In the genomic region with DNA sequence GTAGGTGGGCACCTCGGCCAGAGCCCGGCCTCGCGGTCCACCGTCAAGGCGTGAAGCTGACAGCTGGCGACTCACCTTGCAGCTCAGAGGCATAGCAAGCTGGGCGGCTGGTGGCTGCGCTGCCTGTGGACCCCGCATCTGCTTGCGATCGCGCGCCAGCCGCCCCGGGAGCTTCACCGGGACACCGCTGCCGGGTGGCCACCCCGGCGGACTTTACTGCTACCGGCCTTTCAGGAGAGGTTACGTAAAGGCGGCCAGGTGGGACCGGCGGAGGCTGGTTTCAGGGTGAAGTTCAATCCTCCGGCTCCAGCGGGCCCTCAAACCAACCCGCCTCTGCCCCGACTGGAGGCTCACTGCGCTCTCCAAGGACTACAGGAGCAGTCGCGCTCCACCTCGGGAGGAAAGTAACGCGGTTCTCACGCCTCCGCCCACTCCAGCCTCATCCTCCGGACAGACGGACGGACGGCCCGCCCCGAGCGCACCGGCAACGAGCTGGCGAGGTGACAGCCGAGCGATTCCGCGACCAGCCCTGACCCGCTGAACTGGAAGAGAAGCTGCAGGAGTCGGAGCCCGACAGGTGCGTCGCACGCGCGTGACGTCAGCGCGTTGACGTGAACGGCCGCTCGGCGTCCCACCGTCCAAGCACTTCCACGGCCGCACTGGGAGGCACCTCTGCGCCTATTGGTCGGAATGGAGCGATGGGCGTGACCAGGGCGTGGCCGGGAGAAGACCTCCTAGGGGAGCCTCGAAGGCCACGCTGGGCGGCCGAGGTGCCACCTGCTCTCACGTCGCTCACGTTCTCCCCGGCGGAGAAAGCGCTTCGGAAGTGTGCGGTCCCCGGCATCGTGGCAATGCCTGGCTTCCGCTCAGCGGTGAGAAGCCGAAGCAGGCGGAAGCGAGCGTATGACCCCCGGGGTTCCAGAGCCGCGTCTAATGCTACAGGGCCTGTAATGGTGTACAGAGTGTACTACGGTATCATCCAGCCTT, we compare ENCODE assay signal across 8 mouse cellular contexts. TPM values are rescaled to one million over a fixed set of nuclear protein-coding genes. Genes with fewer than 3 reads are reported as not detected.
DNase-seq lines count a peak whose midpoint lies in the region; ATAC-seq lines count a peak whose summit lies in the region.

A gene (minus strand): TSS at position 600 of the 987 bp plus-strand sequence.

- no peaks in the 10 kb centered on the region for H3K36me3 ChIP-seq in hindbrain, embryonic 12.5 days

- peak within 1 kb of the TSS; percentile 97 for H3K4me2 ChIP-seq in hindbrain, embryonic 12.5 days (replicated peaks)

- H3K9me3 ChIP-seq in hindbrain, embryonic 12.5 days (replicated peaks): no peaks in the 10 kb centered on the region

- H3K4me1 ChIP-seq in hindbrain, embryonic 12.5 days: 0 out of 2 replicates have a peak, but pooled peaks cover 4% of the 10 kb centered on the region

- H3K27me3 ChIP-seq in hindbrain, embryonic 12.5 days: no peaks in the 10 kb centered on the region

- H3K4me3 ChIP-seq in hindbrain, embryonic 12.5 days: peak within 1 kb of the TSS; percentile 82

- DNase-seq in NIH3T3 (ENCODE audit: low read depth): peak; percentile 97
- peak; percentile 98 to 99 for DNase-seq in cerebellum, postnatal 10 days
- DNase-seq in frontal cortex, postnatal 10 days (ENCODE audit: low spot score in 2 of 2): peak; percentile 96 to 98
- DNase-seq in layer of hippocampus, postnatal 14 days (ENCODE audit: low spot score in 2 of 2): peak; percentile 96 to 97
- DNase-seq in lung, postnatal 14 days: peak; percentile 98
- DNase-seq in retina, adult 2 months (ENCODE audit: low read depth, low spot score): peak; percentile 94
- peak; percentile 98 to 99 for DNase-seq in thymus, postnatal 36 days

- peak within 1 kb of the TSS; percentile 78 for H3K27ac ChIP-seq in hindbrain, embryonic 12.5 days

- under 1% methylated on average over 101 of the region's 101 CpGs for WGBS in hindbrain, embryonic 12.5 days

- peak within 1 kb of the TSS; percentile 78 for H3K9ac ChIP-seq in hindbrain, embryonic 12.5 days

- peak; percentile 100 for ATAC-seq in hindbrain, embryonic 12.5 days (ENCODE audit: low FRiP score)

RNA-seq across cellular contexts. Expression of the gene that starts here (rescaled TPM):
- polyA plus RNA-seq in hindbrain, embryonic 12.5 days (2016; fragmentation: Nextera tagmentation; extraction: Ambion mirVana): 46.3 and 47.1 TPM in 2 replicates
- total RNA-seq in layer of hippocampus, postnatal 14 days (2021): 100 to 1,000 TPM; 139 to 143 TPM

Comparison
In these comparisons a context has a peak if more than half of its experiments do, and no peak if none do; other contexts are left out.
1. Peak in every context shown above with its lines: DNase-seq, ATAC-seq, H3K4me3 ChIP-seq and H3K27ac ChIP-seq.